Comparison of ENCODE assay signal across 8 mouse cellular contexts in the genomic region with DNA sequence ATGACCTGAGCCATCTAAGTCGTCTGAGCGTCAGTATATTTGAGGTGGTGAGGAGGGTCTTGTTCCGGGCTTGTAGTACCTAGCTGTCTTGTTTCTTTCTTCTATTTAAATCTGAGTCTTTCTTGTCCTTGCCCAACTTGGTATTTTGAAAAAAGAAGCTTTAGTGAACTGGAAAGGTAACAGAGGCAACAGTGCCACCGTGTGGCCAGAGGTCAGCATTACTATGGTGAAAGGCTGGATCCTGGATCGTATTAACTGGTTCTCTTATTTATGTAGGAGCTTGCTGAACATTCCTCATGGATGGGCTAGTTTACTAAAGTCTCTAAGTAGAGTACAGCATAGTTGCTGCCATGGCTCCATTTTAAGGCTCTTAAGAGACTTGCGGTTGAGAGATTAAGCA. TPM values are rescaled to one million over a fixed set of nuclear protein-coding genes. Genes with fewer than 3 reads are reported as not detected.
A peak's percentile ranks its signal among the peaks of the same experiment; 100 is the strongest.
DNase-seq lines count a peak whose midpoint lies in the region; ATAC-seq lines count a peak whose summit lies in the region.

No protein-coding gene starts in this region.

- no peak overlapping the region for H3K4me3 ChIP-seq in kidney, embryonic 14.5 days (ENCODE audit: low read length)
- no peak overlapping the region for H3K4me3 ChIP-seq in neural tube, embryonic 11.5 days (ENCODE audit: low read depth, low read length)

- H3K27ac ChIP-seq in kidney, embryonic 14.5 days (ENCODE audit: low read depth, low read length): no peak overlapping the region
- no peak overlapping the region for H3K27ac ChIP-seq in neural tube, embryonic 11.5 days (ENCODE audit: low read depth, low read length)

- no peaks in the 10 kb centered on the region for H3K36me3 ChIP-seq in kidney, embryonic 14.5 days (ENCODE audit: control insufficient read depth, insufficient read depth, low read length)
- H3K36me3 ChIP-seq in neural tube, embryonic 11.5 days (ENCODE audit: control insufficient read depth, insufficient read depth, low read length): no peaks in the 10 kb centered on the region

- no peak overlapping the region for H3K4me2 ChIP-seq in kidney, embryonic 14.5 days (replicated peaks; ENCODE audit: low read depth, low read length)
- H3K4me2 ChIP-seq in neural tube, embryonic 11.5 days (ENCODE audit: low read depth): no peak overlapping the region

- H3K9ac ChIP-seq in kidney, embryonic 14.5 days (ENCODE audit: low read depth, low read length): no peak overlapping the region
- H3K9ac ChIP-seq in neural tube, embryonic 11.5 days (ENCODE audit: low read length): no peak overlapping the region

- intact Hi-C loops in left cerebral cortex, postnatal 14 days (cut with DNase I): no loop called here

- ATAC-seq in kidney, embryonic 14.5 days (ENCODE audit: low FRiP score, low TSS enrichment): no peak
- ATAC-seq in hematopoietic stem cell, adult 5-6 weeks (replicated peaks in 1 of 2; ENCODE audit: insufficient read depth in 1 of 2, low FRiP score in 2 of 2, low TSS enrichment in 1 of 2, low read depth in 1 of 2, poor library complexity in 2 of 2, severe bottlenecking in 2 of 2): peak; percentile 70 to 79
- ATAC-seq in neural tube, embryonic 11.5 days (ENCODE audit: insufficient read depth, low FRiP score, low TSS enrichment): no peak

- no peaks in the 10 kb centered on the region for H3K9me3 ChIP-seq in kidney, embryonic 14.5 days (ENCODE audit: control insufficient read depth, low read length)
- H3K9me3 ChIP-seq in neural tube, embryonic 11.5 days (ENCODE audit: control insufficient read depth, low read length): no peaks in the 10 kb centered on the region

- H3K4me1 ChIP-seq in kidney, embryonic 14.5 days (ENCODE audit: control insufficient read depth, insufficient read depth, low read length): no peaks in the 10 kb centered on the region
- no peaks in the 10 kb centered on the region for H3K4me1 ChIP-seq in neural tube, embryonic 11.5 days (ENCODE audit: control insufficient read depth, insufficient read depth, low read length)

- WGBS in kidney, embryonic 14.5 days: 19% methylated on average over 6 of the region's 6 CpGs
- WGBS in neural tube, embryonic 11.5 days: 23% methylated on average over 6 of the region's 6 CpGs

- no peaks in the 10 kb centered on the region for H3K27me3 ChIP-seq in kidney, embryonic 14.5 days (ENCODE audit: control insufficient read depth, insufficient read depth, low read length)
- H3K27me3 ChIP-seq in neural tube, embryonic 11.5 days (ENCODE audit: control insufficient read depth, insufficient read depth, low read length): no peaks in the 10 kb centered on the region

- DNase-seq in kidney, adult 18-20 months: peak; percentile 80
- peak; percentile 73 to 83 for DNase-seq in adrenal gland, adult 18-20 months (ENCODE audit: low spot score in 2 of 2)
- peak; percentile 91 for DNase-seq in embryo, embryonic 10.5 days (ENCODE audit: low spot score)
- peak; percentile 86 to 90 for DNase-seq in left cerebral cortex, postnatal 14 days (ENCODE audit: low spot score in 2 of 2)
- DNase-seq in neural tube, embryonic 11.5 days (ENCODE audit: low spot score): peak; percentile 78
- peak; percentile 67 for DNase-seq in thymus, postnatal 25 days

RNA-seq across cellular contexts. Expression of gene N4bp1, which starts 23.5 kb away (rescaled TPM):
- polyA plus RNA-seq in kidney, embryonic 14.5 days (2014; fragmentation: Nextera tagmentation; extraction: Ambion mirVana): 11.7 and 13.2 TPM in 2 replicates
- total RNA-seq in adrenal gland, adult 18-20 months (2021): 10 to 100 TPM; 25.4 to 42.8 TPM
- 19.5 and 23.3 TPM in 2 replicates for total RNA-seq in hematopoietic stem cell, adult 5-6 weeks (2017)
- 10 to 100 TPM; 24.8 to 26.3 TPM for total RNA-seq in left cerebral cortex, postnatal 14 days (2021)
- 11.1 and 12.0 TPM in 2 replicates for polyA plus RNA-seq in neural tube, embryonic 11.5 days (2014; fragmentation: Nextera tagmentation; extraction: Ambion mirVana)

Comparison
In these comparisons a context has a peak if more than half of its experiments do, and no peak if none do; other contexts are left out.
1. ATAC-seq: peak in hematopoietic stem cell, adult 5-6 weeks (2 of 2); none in kidney, embryonic 14.5 days (single experiment) and neural tube, embryonic 11.5 days (single experiment).
2. Peak in every context shown above with its lines, with median percentiles within 50 percentile points of each other: DNase-seq.